Mouse (Mus musculus): ENCODE measurements around the gene Prss45. TPM values are rescaled to one million over a fixed set of nuclear protein-coding genes. Genes with fewer than 3 reads are reported as not detected.

Gene Prss45
- polyA plus RNA-seq, 1 experiment from 2014 or later: not detected

DNA sequence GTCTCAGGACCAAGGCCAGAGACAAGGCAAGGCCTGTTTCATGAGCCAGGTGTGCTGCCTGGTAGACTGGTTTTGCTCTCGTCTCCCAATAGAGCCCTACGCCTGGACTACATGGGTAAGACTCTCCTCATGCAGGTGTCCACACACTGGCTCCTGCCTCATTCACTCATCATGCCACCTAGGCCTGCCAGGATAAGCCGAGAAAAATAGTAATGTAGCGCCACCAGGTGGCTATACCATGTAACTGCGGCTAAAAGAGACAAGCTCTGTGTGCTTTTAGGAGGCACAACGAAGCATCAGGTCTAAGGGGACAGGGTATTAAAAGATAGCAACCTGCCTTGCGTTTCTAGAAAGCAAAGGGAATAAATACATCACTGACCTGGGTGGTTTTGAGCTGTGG lies 36.6 kb downstream of the Prss45 start:
- no peaks in the 10 kb centered on the region for H3K9me3 ChIP-seq (ENCODE audit: control insufficient read depth, low read depth, low read length)
- H3K4me1 ChIP-seq (ENCODE audit: control insufficient read depth, insufficient read depth, low read length): peaks cover 6% of the 10 kb centered on the region; the same call in 1 of the 2 replicates
- 0 out of 2 replicates have a peak, but pooled peaks cover 7% of the 10 kb centered on the region for H3K27me3 ChIP-seq (ENCODE audit: control insufficient read depth, insufficient read depth, low read length)
- WGBS: 25% methylated on average over 7 of the region's 7 CpGs
- ATAC-seq (ENCODE audit: insufficient number of reproducible peaks, insufficient read depth, low FRiP score, low read depth): no peak
- no peak overlapping the region for H3K27ac ChIP-seq (ENCODE audit: low read length)
- no peaks in the 10 kb centered on the region for H3K36me3 ChIP-seq (ENCODE audit: control insufficient read depth, insufficient read depth, low read length)
- H3K4me3 ChIP-seq (ENCODE audit: low read depth, low read length): no peak overlapping the region
- H3K9ac ChIP-seq (replicated peaks; ENCODE audit: low read depth, low read length): no peak overlapping the region
- H3K4me2 ChIP-seq (replicated peaks; ENCODE audit: low read depth, low read length): no peak overlapping the region

DNA sequence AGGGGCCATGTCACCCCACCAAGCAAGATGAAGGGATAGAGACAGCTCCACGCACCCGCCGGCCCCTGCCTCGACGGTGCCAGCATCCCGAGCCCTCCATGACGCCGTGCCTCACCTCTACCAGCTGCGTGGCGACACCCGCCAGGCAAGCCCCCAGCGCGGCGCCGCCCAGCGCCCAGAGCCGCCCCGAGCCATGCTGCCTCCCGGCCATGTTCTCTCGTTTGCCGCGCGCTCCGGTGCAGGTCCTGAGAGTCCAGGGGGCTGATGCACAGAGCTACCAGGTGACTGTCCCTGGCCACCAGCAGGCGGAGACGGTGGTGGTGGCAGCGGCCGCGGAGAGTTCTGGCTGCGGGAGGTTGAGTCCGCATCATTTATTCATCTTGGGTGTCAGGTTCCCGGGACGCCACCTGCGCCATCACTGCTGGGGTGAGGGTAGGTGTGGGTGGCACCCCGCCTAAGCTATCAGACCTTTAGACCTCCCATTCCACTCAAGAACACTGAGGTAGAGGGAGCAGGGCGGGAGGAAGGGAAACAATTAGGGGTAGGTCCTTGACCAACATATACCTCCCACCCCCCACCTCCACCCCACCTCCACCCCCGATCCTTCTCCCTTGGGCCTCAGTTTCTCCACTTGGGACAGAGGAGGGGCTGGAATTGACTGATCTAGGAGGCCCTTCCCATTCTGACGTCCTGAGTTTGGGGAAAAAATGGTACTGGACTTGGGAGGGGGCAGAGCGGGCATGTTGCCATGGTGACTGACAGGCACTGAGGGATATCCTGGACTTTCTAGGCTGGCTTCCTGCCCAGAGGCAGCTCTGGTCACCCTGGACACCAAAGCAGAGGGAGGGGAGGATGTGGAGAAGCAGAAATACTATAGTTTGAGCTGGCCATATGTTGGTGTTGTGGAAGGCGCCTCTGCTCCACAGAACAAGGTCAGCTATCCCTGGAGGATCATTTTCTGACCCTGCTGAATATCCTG lies 39.6 kb downstream of the Prss45 start:
- Histone ChIP-seq H3K4me3 (ENCODE audit: low read depth, low read length) (peak overlapping the region; percentile 14; the same call in 1 of the 2 replicates), H3K4me2 (replicated peaks; ENCODE audit: low read depth, low read length) (peak overlapping the region; percentile 43), H3K9me3 (ENCODE audit: control insufficient read depth, low read depth, low read length) (no peaks in the 10 kb centered on the region), H3K9ac (replicated peaks; ENCODE audit: low read depth, low read length) (no peak overlapping the region), H3K36me3 (ENCODE audit: control insufficient read depth, insufficient read depth, low read length) (no peaks in the 10 kb centered on the region), H3K4me1 (ENCODE audit: control insufficient read depth, insufficient read depth, low read length) (peaks cover 6% of the 10 kb centered on the region; the same call in 1 of the 2 replicates), H3K27me3 (ENCODE audit: control insufficient read depth, insufficient read depth, low read length) (0 out of 2 replicates have a peak, but pooled peaks cover 7% of the 10 kb centered on the region), H3K27ac (ENCODE audit: low read length) (no peak overlapping the region)
- ATAC-seq (ENCODE audit: insufficient number of reproducible peaks, insufficient read depth, low FRiP score, low read depth): peak; percentile 35; the same call in 1 of the 2 replicates
- WGBS: 8% methylated on average over 40 of the region's 40 CpGs

- Histone ChIP-seq H3K36me3 (ENCODE audit: control insufficient read depth, insufficient read depth, low read length) (no peaks in the 10 kb centered on the region), H3K9ac (replicated peaks; ENCODE audit: low read depth, low read length) (no peak overlapping the region), H3K4me1 (ENCODE audit: control insufficient read depth, insufficient read depth, low read length) (peaks cover 6% of the 10 kb centered on the region; the same call in 1 of the 2 replicates), H3K27me3 (ENCODE audit: control insufficient read depth, insufficient read depth, low read length) (0 out of 2 replicates have a peak, but pooled peaks cover 7% of the 10 kb centered on the region), H3K4me3 (ENCODE audit: low read depth, low read length) (no peak overlapping the region), H3K9me3 (ENCODE audit: control insufficient read depth, low read depth, low read length) (no peaks in the 10 kb centered on the region), H3K27ac (ENCODE audit: low read length) (no peak overlapping the region), H3K4me2 (replicated peaks; ENCODE audit: low read depth, low read length) (no peak overlapping the region)
- no peak; the same call in 1 of the 2 replicates for ATAC-seq (ENCODE audit: insufficient number of reproducible peaks, insufficient read depth, low FRiP score, low read depth)
- 10% methylated on average over 3 of the region's 3 CpGs for WGBS
These were observed 40.3 kb downstream of the Prss45 start for GRCm38 (mm10) chr9:110874660-110875191.

- Histone ChIP-seq H3K36me3 (ENCODE audit: control insufficient read depth, insufficient read depth, low read length) (no peaks in the 10 kb centered on the region), H3K4me2 (replicated peaks; ENCODE audit: low read depth, low read length) (no peak overlapping the region), H3K27ac (ENCODE audit: low read length) (no peak overlapping the region), H3K27me3 (ENCODE audit: control insufficient read depth, insufficient read depth, low read length) (0 out of 2 replicates have a peak, but pooled peaks cover 7% of the 10 kb centered on the region), H3K9me3 (ENCODE audit: control insufficient read depth, low read depth, low read length) (no peaks in the 10 kb centered on the region), H3K4me3 (ENCODE audit: low read depth, low read length) (no peak overlapping the region), H3K4me1 (ENCODE audit: control insufficient read depth, insufficient read depth, low read length) (peaks cover 6% of the 10 kb centered on the region; the same call in 1 of the 2 replicates), H3K9ac (replicated peaks; ENCODE audit: low read depth, low read length) (no peak overlapping the region)
- no peak; the same call in 1 of the 2 replicates for ATAC-seq (ENCODE audit: insufficient number of reproducible peaks, insufficient read depth, low FRiP score, low read depth)
- 21% methylated on average over 5 of the region's 6 CpGs for WGBS
These were observed 40.9 kb downstream of the Prss45 start for GRCm38 (mm10) chr9:110875288-110875695.

- no peak for ATAC-seq (ENCODE audit: insufficient number of reproducible peaks, insufficient read depth, low FRiP score, low read depth)
- Histone ChIP-seq H3K27ac (ENCODE audit: low read length) (no peak overlapping the region), H3K4me1 (ENCODE audit: control insufficient read depth, insufficient read depth, low read length) (peaks cover 6% of the 10 kb centered on the region; the same call in 1 of the 2 replicates), H3K9me3 (ENCODE audit: control insufficient read depth, low read depth, low read length) (no peaks in the 10 kb centered on the region), H3K9ac (replicated peaks; ENCODE audit: low read depth, low read length) (no peak overlapping the region), H3K27me3 (ENCODE audit: control insufficient read depth, insufficient read depth, low read length) (peaks cover 12% of the 10 kb centered on the region; the same call in 1 of the 2 replicates), H3K4me2 (replicated peaks; ENCODE audit: low read depth, low read length) (no peak overlapping the region), H3K4me3 (ENCODE audit: low read depth, low read length) (no peak overlapping the region), H3K36me3 (ENCODE audit: control insufficient read depth, insufficient read depth, low read length) (no peaks in the 10 kb centered on the region)
- WGBS: 90% methylated on average over 1 of the region's 1 CpGs
These were observed 43.0 kb downstream of the Prss45 start for GRCm38 (mm10) chr9:110877353-110877752.

- Histone ChIP-seq H3K4me3 (ENCODE audit: low read depth, low read length) (no peak overlapping the region), H3K4me1 (ENCODE audit: control insufficient read depth, insufficient read depth, low read length) (peaks cover 6% of the 10 kb centered on the region; the same call in 1 of the 2 replicates)
These were observed 43.5 kb downstream of the Prss45 start for GRCm38 (mm10) chr9:110877888-110878287.

GRCm38 (mm10) chr9:110879191-110879920 lies 45.0 kb downstream of the Prss45 start, which contains the start of gene Als2cl:
TSS of gene Als2cl (plus strand) at chr9:110879870.
- peaks cover 6% of the 10 kb centered on the region; the same call in 1 of the 2 replicates for H3K27me3 ChIP-seq (ENCODE audit: control insufficient read depth, insufficient read depth, low read length)
- ATAC-seq (ENCODE audit: insufficient number of reproducible peaks, insufficient read depth, low FRiP score, low read depth): no peak
- H3K27ac ChIP-seq (ENCODE audit: low read length): peak within 1 kb of the TSS; percentile 48; the same call in 1 of the 2 replicates
- 17% methylated on average over 12 of the region's 12 CpGs for WGBS
- no peaks in the 10 kb centered on the region for H3K36me3 ChIP-seq (ENCODE audit: control insufficient read depth, insufficient read depth, low read length)
- peak within 1 kb of the TSS; percentile 57 for H3K4me3 ChIP-seq (ENCODE audit: low read depth, low read length)
- H3K9ac ChIP-seq (replicated peaks; ENCODE audit: low read depth, low read length): peak within 1 kb of the TSS; percentile 45; the same call in 1 of the 2 replicates
- H3K4me1 ChIP-seq (ENCODE audit: control insufficient read depth, insufficient read depth, low read length): peaks cover 3% of the 10 kb centered on the region; the same call in 1 of the 2 replicates
- H3K4me2 ChIP-seq (replicated peaks; ENCODE audit: low read depth, low read length): peak within 1 kb of the TSS; percentile 95
- no peaks in the 10 kb centered on the region for H3K9me3 ChIP-seq (ENCODE audit: control insufficient read depth, low read depth, low read length)

More at GRCm38 (mm10) chr9:110877888-110878287, 43.5 kb downstream of the Prss45 start:
- Histone ChIP-seq H3K36me3 (ENCODE audit: control insufficient read depth, insufficient read depth, low read length) (no peaks in the 10 kb centered on the region), H3K9me3 (ENCODE audit: control insufficient read depth, low read depth, low read length) (no peaks in the 10 kb centered on the region), H3K27ac (ENCODE audit: low read length) (no peak overlapping the region), H3K27me3 (ENCODE audit: control insufficient read depth, insufficient read depth, low read length) (peaks cover 11% of the 10 kb centered on the region; the same call in 1 of the 2 replicates), H3K9ac (replicated peaks; ENCODE audit: low read depth, low read length) (no peak overlapping the region), H3K4me2 (replicated peaks; ENCODE audit: low read depth, low read length) (no peak overlapping the region)
- 90% methylated on average over 5 of the region's 5 CpGs for WGBS
- ATAC-seq (ENCODE audit: insufficient number of reproducible peaks, insufficient read depth, low FRiP score, low read depth): no peak

Data from stomach, embryonic 14.5 days (tissue).